Mouse (Mus musculus) MN1 (cell line): Measurements from ENCODE around the gene Enho.

Experiments
- DNase-seq: peaks from one replicate; pipeline ENCODE4 v3.0.0-alpha.2; 2016; ENCODE audit warnings: low spot score

Enho gene

GRCm38 (mm10) chr4:41631390-41631789 is 8.7 kb downstream of the Enho start:
- peak; percentile 46 for DNase-seq

GRCm38 (mm10) chr4:41630196-41630595 is 9.9 kb downstream of the Enho start:
- no peak for DNase-seq

GRCm38 (mm10) chr4:41628202-41628927 is 11.8 kb downstream of the Enho start:
- peak; percentile 62 for DNase-seq

- no peak for DNase-seq
Measured at GRCm38 (mm10) chr4:41622071-41622470, 18.1 kb downstream of the Enho start.

GRCm38 (mm10) chr4:41618916-41619746 is 21.0 kb downstream of the Enho start:
- DNase-seq, result peak; percentile 57

- DNase-seq, result peak; percentile 62
Measured at GRCm38 (mm10) chr4:41615661-41616599, 24.2 kb downstream of the Enho start.

GRCm38 (mm10) chr4:41614156-41614555 is 26.0 kb downstream of the Enho start:
- DNase-seq, result peak; percentile 76

GRCm38 (mm10) chr4:41612166-41612565 is 28.0 kb downstream of the Enho start:
- DNase-seq, result no peak

GRCm38 (mm10) chr4:41610594-41610980 is 29.5 kb downstream of the Enho start:
- no peak for DNase-seq

GRCm38 (mm10) chr4:41609681-41610593 is 30.2 kb downstream of the Enho start:
- DNase-seq, result peak; percentile 35

- DNase-seq, result no peak
Measured at GRCm38 (mm10) chr4:41606784-41607183, 33.3 kb downstream of the Enho start.

- DNase-seq, result peak; percentile 43
Measured at GRCm38 (mm10) chr4:41604476-41605396, 35.4 kb downstream of the Enho start.

- DNase-seq, result no peak
Measured at GRCm38 (mm10) chr4:41602818-41603217, 37.3 kb downstream of the Enho start.
